11 mouse cellular contexts compared by ENCODE assay signal in genomic region chr1:182669741-182670140, GRCm38 (mm10).
DNase-seq lines count a peak whose midpoint lies in the region; ATAC-seq and TF ChIP-seq lines count a peak whose summit lies in the region.
"Had no signal": no experiment of that assay in that cellular context is flagged by ENCODE, and none has a peak within 500 bp of the region (broad histone marks: within the 10 kb centered on the region; RNA-seq: fewer than 3 reads in every experiment).

No protein-coding gene starts in this region.

- H3K4me1 ChIP-seq in kidney, embryonic 15.5 days: peaks cover 40% of the 10 kb centered on the region
- H3K4me1 ChIP-seq in embryonic facial prominence, embryonic 10.5 days: peaks cover 45% of the 10 kb centered on the region
- peaks cover 53% of the 10 kb centered on the region for H3K4me1 ChIP-seq in heart, embryonic 10.5 days
- peaks cover 19% of the 10 kb centered on the region for H3K4me1 ChIP-seq in limb, embryonic 14.5 days (ENCODE audit: control insufficient read depth, insufficient read depth, low read length)

- no peaks in the 10 kb centered on the region for H3K36me3 ChIP-seq in kidney, embryonic 15.5 days
- no peaks in the 10 kb centered on the region for H3K36me3 ChIP-seq in embryonic facial prominence, embryonic 10.5 days (replicated peaks)
- no peaks in the 10 kb centered on the region for H3K36me3 ChIP-seq in heart, embryonic 10.5 days
- no peaks in the 10 kb centered on the region for H3K36me3 ChIP-seq in limb, embryonic 14.5 days (ENCODE audit: control insufficient read depth, insufficient read depth, low read length)

- no peak overlapping the region for H3K9ac ChIP-seq in kidney, embryonic 15.5 days
- no peak overlapping the region for H3K9ac ChIP-seq in limb, embryonic 14.5 days (ENCODE audit: low read depth, low read length, severe bottlenecking)

- no peak for TF ChIP-seq POLR2A in limb, embryonic 14.5 days (IDR thresholded peaks at IDR 0.05; ENCODE audit: borderline replicate concordance, extremely low read depth, insufficient read depth, insufficient read length)

- no peak overlapping the region for H3K4me3 ChIP-seq in kidney, embryonic 15.5 days (replicated peaks)
- no peak overlapping the region for H3K4me3 ChIP-seq in embryonic facial prominence, embryonic 10.5 days
- H3K4me3 ChIP-seq in heart, embryonic 10.5 days: no peak overlapping the region; the same call in 1 of the 2 replicates
- H3K4me3 ChIP-seq in limb, embryonic 14.5 days (replicated peaks; ENCODE audit: low read length): no peak overlapping the region

- no peaks in the 10 kb centered on the region for H3K9me3 ChIP-seq in kidney, embryonic 15.5 days (replicated peaks)
- H3K9me3 ChIP-seq in embryonic facial prominence, embryonic 10.5 days: no peaks in the 10 kb centered on the region
- 0 out of 2 replicates have a peak, but pooled peaks cover 4% of the 10 kb centered on the region for H3K9me3 ChIP-seq in heart, embryonic 10.5 days
- no peaks in the 10 kb centered on the region for H3K9me3 ChIP-seq in limb, embryonic 14.5 days (ENCODE audit: control insufficient read depth, low read length)

- no peak for DNase-seq in kidney, adult 18-20 months
- no peak for DNase-seq in embryonic facial prominence, embryonic 10.5 days (ENCODE audit: low spot score)
- no peak for DNase-seq in heart, embryonic 10.5 days (ENCODE audit: low spot score)
- DNase-seq in limb, embryonic 14.5 days (ENCODE audit: low spot score): peak; percentile 4
- DNase-seq in layer of hippocampus, adult 8-10 months (ENCODE audit: low spot score in 2 of 2): no peak
- DNase-seq in cerebellum, adult 9-10 months: no peak
- DNase-seq: cerebellum, adult 9-11 months; right cerebral cortex, adult 18-20 months had no signal

- whole genome bisulfite sequencing in kidney, embryonic 15.5 days: 70% methylated on average over 11 of the region's 11 CpGs
- 86% methylated on average over 11 of the region's 11 CpGs for WGBS in embryonic facial prominence, embryonic 10.5 days
- WGBS in heart, embryonic 10.5 days: 81% methylated on average over 11 of the region's 11 CpGs
- WGBS in limb, embryonic 14.5 days: 78% methylated on average over 11 of the region's 11 CpGs

- no peak; the same call in 1 of the 2 replicates for ATAC-seq in kidney, embryonic 15.5 days (replicated peaks; ENCODE audit: low FRiP score)
- ATAC-seq in limb, embryonic 14.5 days (ENCODE audit: low FRiP score, low read depth): no peak
- no peak for ATAC-seq in monocyte, adult 5-6 weeks (replicated peaks; ENCODE audit: insufficient number of reproducible peaks, low FRiP score, low TSS enrichment, poor library complexity, severe bottlenecking)
- ATAC-seq: CD4-positive, CD25-positive, alpha-beta regulatory T cell, adult 4 months had no signal

- H3K27ac ChIP-seq in kidney, embryonic 15.5 days: peak overlapping the region; percentile 91
- H3K27ac ChIP-seq in embryonic facial prominence, embryonic 10.5 days (replicated peaks): peak overlapping the region; percentile 68
- H3K27ac ChIP-seq in heart, embryonic 10.5 days: peak overlapping the region; percentile 80
- peak overlapping the region; percentile 48; the same call in 1 of the 2 replicates for H3K27ac ChIP-seq in limb, embryonic 14.5 days (replicated peaks; ENCODE audit: low read depth, low read length)

- H3K4me2 ChIP-seq in kidney, embryonic 15.5 days: no peak overlapping the region
- H3K4me2 ChIP-seq in limb, embryonic 14.5 days (replicated peaks; ENCODE audit: low read depth, low read length, severe bottlenecking): no peak overlapping the region

- no peaks in the 10 kb centered on the region for H3K27me3 ChIP-seq in kidney, embryonic 15.5 days
- no peaks in the 10 kb centered on the region for H3K27me3 ChIP-seq in embryonic facial prominence, embryonic 10.5 days (replicated peaks; ENCODE audit: low read depth, poor library complexity, severe bottlenecking)
- H3K27me3 ChIP-seq in heart, embryonic 10.5 days (ENCODE audit: insufficient read depth, poor library complexity, severe bottlenecking): no peaks in the 10 kb centered on the region
- H3K27me3 ChIP-seq in limb, embryonic 14.5 days (ENCODE audit: control insufficient read depth, insufficient read depth, low read length): no peaks in the 10 kb centered on the region
